Mouse (Mus musculus) hindbrain, embryonic 15.5 days (tissue): ENCODE results near the gene Adgrd1. TPM values are rescaled to one million over a fixed set of nuclear protein-coding genes. Genes with fewer than 3 reads are reported as not detected.

ENCODE experiments used
- ATAC-seq: fragments of 200-750 bp; cut with Nextera tagmentation; 2 replicates; pipeline ENCODE4 v1.8.0; 2017; ENCODE audit warnings: low read depth, moderate number of reproducible peaks, moderate TSS enrichment; ENCODE audit not compliant: low FRiP score
- H3K27ac ChIP-seq: fragments of 300-500 bp; sonication (generic); replicated peaks from 2 replicates; pipeline ENCODE4 v1.5.1; 2015; ENCODE audit warnings: mild to moderate bottlenecking, inconsistent platforms
- H3K27me3 ChIP-seq: fragments of 300-500 bp; sonication (generic); 2 replicates; pipeline ENCODE4 v1.6.1; 2015; ENCODE audit warnings: control low read depth, inconsistent platforms
- H3K36me3 ChIP-seq: fragments of 300-500 bp; sonication (generic); 2 replicates; pipeline ENCODE4 v1.6.1; 2015; ENCODE audit warnings: control low read depth, inconsistent platforms
- H3K4me1 ChIP-seq: fragments of 300-500 bp; sonication (generic); replicated peaks from 2 replicates; pipeline ENCODE4 v1.6.1; 2015; ENCODE audit warnings: control low read depth, inconsistent platforms
- H3K4me2 ChIP-seq: fragments of 300-500 bp; sonication (generic); 2 replicates; pipeline ENCODE4 v1.6.1; 2015; ENCODE audit warnings: moderate library complexity, mild to moderate bottlenecking, inconsistent platforms
- H3K4me3 ChIP-seq: fragments of 300-500 bp; sonication (generic); 2 replicates; pipeline ENCODE4 v1.5.1; 2015; ENCODE audit warnings: mild to moderate bottlenecking, inconsistent platforms
- H3K9ac ChIP-seq: fragments of 300-500 bp; sonication (generic); 2 replicates; pipeline ENCODE4 v1.6.1; 2015; ENCODE audit warnings: inconsistent platforms
- H3K9me3 ChIP-seq: fragments of 300-500 bp; sonication (generic); 2 replicates; pipeline ENCODE4 v1.6.1; 2016; ENCODE audit warnings: control low read depth, inconsistent platforms
- WGBS: fragments of 180-500 bp; shearing (Covaris S2); methylation state at CpG from one replicate; pipeline ENCODE4 v1.1.7; 2015; 5-methylcytosine and 5-hydroxymethylcytosine counted together
- polyA plus RNA-seq: library from polyadenylated mRNA; unstranded; fragments of >200 nt; fragmentation: Nextera tagmentation; extraction: Ambion mirVana; gene quantifications from 2 replicates; pipeline ENCODE4 v1.2.1, GENCODE M21; 2015

The Adgrd1 gene
- polyA plus RNA-seq, 1 experiment from 2014 or later, result 0.18 TPM

DNA sequence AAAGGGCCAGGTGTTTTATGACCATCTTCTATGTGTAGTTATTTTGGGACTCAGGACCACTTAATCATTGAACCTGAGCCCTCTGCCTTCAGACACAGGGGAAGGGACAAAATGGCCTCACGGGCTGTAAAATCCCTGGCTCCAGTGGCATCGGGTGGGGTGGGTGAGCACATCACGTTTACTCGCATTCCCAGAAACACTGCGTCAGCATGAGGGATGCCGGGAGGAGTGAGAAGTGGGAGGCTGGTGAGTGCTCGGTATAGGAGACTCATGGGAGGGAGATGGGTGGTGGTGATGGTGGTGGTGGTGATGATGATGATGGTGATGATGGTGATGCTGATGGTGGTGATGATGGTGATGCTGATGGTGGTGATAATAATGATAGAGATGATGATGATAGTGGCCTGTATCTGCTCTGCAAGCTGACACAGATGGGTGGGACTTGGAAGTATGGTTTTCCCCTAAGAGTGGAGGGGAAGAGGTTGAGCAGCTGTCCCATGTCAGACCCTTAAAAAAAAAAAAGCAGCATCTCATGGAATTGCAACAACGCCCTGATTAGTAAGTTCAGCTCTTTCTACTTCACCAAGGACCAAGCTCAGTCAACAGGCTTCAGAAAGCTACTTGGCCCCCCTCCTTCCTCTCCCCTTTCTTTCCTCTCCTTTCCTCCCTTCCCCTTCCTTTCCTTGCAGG is 29.9 kb upstream of the Adgrd1 start:
- no peak overlapping the region for H3K4me3 ChIP-seq
- no peaks in the 10 kb centered on the region for H3K27me3 ChIP-seq
- no peak for ATAC-seq
- H3K9ac ChIP-seq, result no peak overlapping the region
- peaks cover 23% of the 10 kb centered on the region for H3K4me1 ChIP-seq
- no peak overlapping the region for H3K27ac ChIP-seq
- 91% methylated on average over 8 of the region's 8 CpGs for WGBS
- no peaks in the 10 kb centered on the region for H3K36me3 ChIP-seq
- no peaks in the 10 kb centered on the region for H3K9me3 ChIP-seq
- H3K4me2 ChIP-seq, result no peak overlapping the region

DNA sequence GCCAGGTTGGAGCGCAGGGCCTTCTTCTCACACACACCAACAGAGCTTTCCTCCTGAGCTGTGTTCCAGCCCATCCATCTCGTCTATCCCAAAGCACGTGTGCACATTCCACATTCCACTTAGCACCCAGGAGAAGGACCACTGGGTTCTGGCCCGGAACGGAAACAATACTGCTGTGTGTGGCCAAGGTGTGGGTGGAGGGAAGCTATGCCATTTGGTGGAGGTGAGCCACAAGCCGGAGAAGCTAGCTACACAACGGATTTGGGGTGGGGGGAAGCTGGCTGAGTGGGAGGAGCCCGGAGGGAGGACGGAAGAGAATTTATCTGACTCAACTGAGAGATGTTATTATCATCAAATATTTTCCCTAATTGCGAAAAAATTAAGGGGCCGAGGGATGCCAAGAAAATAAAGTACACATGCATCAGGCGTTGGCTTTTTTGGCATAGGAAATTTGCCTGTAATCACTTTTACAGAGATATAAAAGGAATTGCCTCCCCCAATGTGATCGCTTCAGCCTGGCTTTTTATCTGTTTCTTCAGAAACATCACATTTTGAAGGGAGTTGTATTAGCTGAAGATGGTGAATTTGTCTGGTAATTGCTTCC is 29.2 kb upstream of the Adgrd1 start:
- Histone ChIP-seq H3K4me3 (no peak overlapping the region), H3K9ac (no peak overlapping the region), H3K27me3 (no peaks in the 10 kb centered on the region), H3K27ac (no peak overlapping the region), H3K9me3 (no peaks in the 10 kb centered on the region), H3K4me1 (peaks cover 29% of the 10 kb centered on the region), H3K36me3 (no peaks in the 10 kb centered on the region), H3K4me2 (no peak overlapping the region)
- WGBS, result 79% methylated on average over 13 of the region's 13 CpGs
- no peak for ATAC-seq

DNA sequence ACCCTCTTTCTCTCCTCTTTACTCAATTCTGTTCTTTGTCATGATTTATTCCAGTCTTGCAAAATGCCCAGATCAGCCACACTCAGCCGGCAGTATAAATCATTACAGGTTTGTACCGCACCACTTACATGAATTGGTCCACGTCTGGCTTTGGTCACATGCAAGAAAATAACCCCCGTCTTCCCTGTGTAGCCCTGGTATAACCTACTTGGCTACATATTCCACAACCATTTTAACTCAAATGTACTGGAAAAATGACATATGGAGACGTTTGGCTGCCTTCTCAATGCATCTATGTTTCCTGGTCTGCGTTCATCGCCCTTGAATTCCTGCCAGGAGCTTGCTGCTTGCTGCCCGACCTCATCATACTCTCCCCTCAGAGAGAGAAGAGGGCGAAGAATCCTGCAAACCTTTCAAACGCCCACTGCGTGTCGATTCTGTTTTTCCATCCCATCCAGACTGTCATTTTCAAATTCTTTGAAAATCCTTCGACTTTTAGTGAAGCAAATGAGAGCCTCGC is 24.7 kb upstream of the Adgrd1 start:
- H3K27me3 ChIP-seq, result no peaks in the 10 kb centered on the region
- H3K36me3 ChIP-seq, result no peaks in the 10 kb centered on the region
- peak overlapping the region; percentile 36 for H3K27ac ChIP-seq
- 0 out of 2 replicates have a peak overlapping the region, but pooled peaks have one; percentile 1 for H3K4me2 ChIP-seq
- no peak overlapping the region for H3K4me3 ChIP-seq
- no peaks in the 10 kb centered on the region for H3K9me3 ChIP-seq
- no peak for ATAC-seq
- peaks cover 16% of the 10 kb centered on the region for H3K4me1 ChIP-seq
- WGBS, result 52% methylated on average over 14 of the region's 14 CpGs
- no peak overlapping the region for H3K9ac ChIP-seq

DNA sequence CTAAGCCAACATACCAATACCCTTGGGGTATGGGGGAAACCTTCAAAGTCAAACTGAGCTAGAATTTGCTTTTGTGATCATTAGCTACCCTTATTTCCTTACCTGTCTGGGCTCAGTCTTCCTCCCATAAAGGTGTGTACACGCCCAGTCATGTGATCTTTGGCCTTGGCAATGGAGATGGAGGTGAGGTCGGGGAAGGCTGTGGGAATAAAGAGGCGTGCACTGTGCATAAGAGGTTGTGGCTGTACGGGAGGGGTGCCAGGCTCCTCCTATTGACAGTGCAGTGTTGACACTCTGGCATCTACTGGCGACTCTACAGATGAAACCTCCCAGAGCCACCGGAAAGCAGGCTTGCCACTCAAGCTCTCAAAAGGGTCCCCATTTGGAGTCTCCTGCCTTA is 23.1 kb upstream of the Adgrd1 start:
- peaks cover 16% of the 10 kb centered on the region for H3K4me1 ChIP-seq

DNA sequence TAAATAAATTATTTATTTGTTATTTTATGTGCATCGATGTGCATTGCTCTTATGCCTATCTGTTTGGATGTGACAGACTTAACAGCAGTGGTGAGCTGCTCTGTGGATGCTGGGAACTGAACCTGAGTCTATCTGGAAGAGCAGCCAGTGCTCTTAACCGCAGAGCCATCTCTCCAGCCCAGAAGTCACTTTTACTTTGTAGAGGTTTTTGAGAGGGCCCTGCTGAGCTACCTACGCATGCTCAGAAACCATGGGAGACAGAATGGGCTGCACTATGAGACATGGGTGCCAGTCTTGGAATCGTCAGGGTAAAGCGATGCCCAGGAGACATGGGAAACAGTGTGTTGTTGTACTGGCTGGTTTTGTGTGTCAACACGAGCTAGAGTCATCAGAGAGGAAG is 20.5 kb upstream of the Adgrd1 start:
- Histone ChIP-seq H3K27me3 (no peaks in the 10 kb centered on the region), H3K4me3 (no peak overlapping the region), H3K27ac (no peak overlapping the region), H3K36me3 (no peaks in the 10 kb centered on the region), H3K4me1 (peaks cover 11% of the 10 kb centered on the region), H3K4me2 (no peak overlapping the region), H3K9me3 (no peaks in the 10 kb centered on the region), H3K9ac (no peak overlapping the region)
- 90% methylated on average over 6 of the region's 6 CpGs for whole genome bisulfite sequencing
- no peak for ATAC-seq

More for the DNA sequence above, 23.1 kb upstream of the Adgrd1 start:
- WGBS, result 81% methylated on average over 6 of the region's 6 CpGs
- H3K36me3 ChIP-seq, result no peaks in the 10 kb centered on the region
- H3K9me3 ChIP-seq, result no peaks in the 10 kb centered on the region
- H3K4me2 ChIP-seq, result no peak overlapping the region
- no peak overlapping the region for H3K27ac ChIP-seq
- H3K27me3 ChIP-seq, result no peaks in the 10 kb centered on the region
- no peak overlapping the region for H3K9ac ChIP-seq
- no peak overlapping the region for H3K4me3 ChIP-seq
- ATAC-seq, result no peak

DNA sequence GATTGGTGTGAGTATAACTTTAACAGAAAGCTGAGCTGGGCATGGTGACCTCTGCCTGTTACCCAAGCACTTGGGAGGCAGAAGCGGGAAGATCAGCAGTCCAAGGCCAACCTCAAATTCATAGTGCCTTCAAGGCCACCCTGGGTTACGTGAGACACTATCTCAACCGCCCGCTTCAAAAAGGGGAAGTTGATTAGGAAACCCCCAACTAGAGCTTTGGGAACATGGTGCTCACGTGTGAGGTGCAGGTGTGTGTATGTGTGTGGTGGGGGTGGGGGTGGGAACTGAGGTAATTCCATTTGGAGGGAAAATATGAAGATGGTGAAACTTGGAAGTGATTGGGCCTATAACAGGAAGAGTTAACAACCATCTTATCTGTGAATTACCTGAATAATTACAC is 19.3 kb upstream of the Adgrd1 start:
- Histone ChIP-seq H3K4me3 (no peak overlapping the region), H3K4me2 (no peak overlapping the region), H3K27me3 (no peaks in the 10 kb centered on the region), H3K9me3 (no peaks in the 10 kb centered on the region), H3K9ac (no peak overlapping the region), H3K36me3 (no peaks in the 10 kb centered on the region), H3K27ac (no peak overlapping the region), H3K4me1 (no peaks in the 10 kb centered on the region)
- ATAC-seq, result no peak
- WGBS, result 88% methylated on average over 5 of the region's 5 CpGs

DNA sequence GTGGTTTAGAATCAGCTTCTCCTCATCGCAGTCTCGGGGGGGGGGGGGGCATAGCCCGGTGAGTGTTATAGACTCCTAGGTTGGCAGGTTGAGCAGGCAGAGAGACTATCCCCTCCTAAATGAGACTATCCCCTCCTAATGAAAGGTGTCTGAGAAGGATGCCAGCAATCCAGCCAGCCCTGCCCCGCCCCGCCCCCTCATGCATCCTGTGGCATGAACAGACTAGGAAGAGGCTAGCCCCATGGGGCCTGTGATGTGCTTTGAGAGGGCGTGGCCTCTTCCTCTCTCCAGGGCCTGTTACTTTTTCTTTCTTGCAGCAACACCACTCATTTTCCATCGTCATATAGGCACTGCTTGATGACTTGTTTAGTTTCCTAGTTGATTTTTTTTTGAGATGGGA is 15.0 kb upstream of the Adgrd1 start:
- no peak overlapping the region for H3K4me3 ChIP-seq
- H3K27me3 ChIP-seq, result no peaks in the 10 kb centered on the region
- H3K36me3 ChIP-seq, result no peaks in the 10 kb centered on the region
- no peak overlapping the region for H3K4me2 ChIP-seq
- no peak overlapping the region for H3K27ac ChIP-seq
- H3K9me3 ChIP-seq, result no peaks in the 10 kb centered on the region
- 88% methylated on average over 7 of the region's 7 CpGs for WGBS
- no peaks in the 10 kb centered on the region for H3K4me1 ChIP-seq
- no peak overlapping the region for H3K9ac ChIP-seq
- ATAC-seq, result no peak

DNA sequence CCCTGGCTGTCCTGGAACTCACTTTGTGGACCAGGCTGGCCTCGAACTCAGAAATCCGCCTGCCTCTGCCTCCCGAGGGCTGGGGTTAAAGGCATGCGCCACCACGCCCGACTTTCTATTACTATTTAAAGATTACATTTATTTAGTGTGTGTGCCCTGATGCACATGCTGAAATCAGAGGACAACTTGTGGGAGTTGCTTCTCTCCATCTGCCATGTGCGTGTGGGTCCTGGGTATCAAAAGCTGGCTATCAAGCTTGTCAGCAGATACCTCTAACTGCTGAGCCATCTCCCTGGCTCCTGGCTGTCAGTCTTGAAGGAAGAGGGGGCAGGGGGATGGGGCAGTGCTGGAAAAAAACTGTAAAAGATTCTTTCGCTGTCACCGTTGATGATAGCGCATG is 11.4 kb upstream of the Adgrd1 start:
- Histone ChIP-seq H3K9ac (no peak overlapping the region), H3K36me3 (no peaks in the 10 kb centered on the region), H3K27me3 (no peaks in the 10 kb centered on the region), H3K9me3 (no peaks in the 10 kb centered on the region), H3K4me2 (no peak overlapping the region), H3K27ac (no peak overlapping the region), H3K4me1 (no peaks in the 10 kb centered on the region), H3K4me3 (no peak overlapping the region)
- no peak for ATAC-seq
- 84% methylated on average over 10 of the region's 10 CpGs for WGBS

DNA sequence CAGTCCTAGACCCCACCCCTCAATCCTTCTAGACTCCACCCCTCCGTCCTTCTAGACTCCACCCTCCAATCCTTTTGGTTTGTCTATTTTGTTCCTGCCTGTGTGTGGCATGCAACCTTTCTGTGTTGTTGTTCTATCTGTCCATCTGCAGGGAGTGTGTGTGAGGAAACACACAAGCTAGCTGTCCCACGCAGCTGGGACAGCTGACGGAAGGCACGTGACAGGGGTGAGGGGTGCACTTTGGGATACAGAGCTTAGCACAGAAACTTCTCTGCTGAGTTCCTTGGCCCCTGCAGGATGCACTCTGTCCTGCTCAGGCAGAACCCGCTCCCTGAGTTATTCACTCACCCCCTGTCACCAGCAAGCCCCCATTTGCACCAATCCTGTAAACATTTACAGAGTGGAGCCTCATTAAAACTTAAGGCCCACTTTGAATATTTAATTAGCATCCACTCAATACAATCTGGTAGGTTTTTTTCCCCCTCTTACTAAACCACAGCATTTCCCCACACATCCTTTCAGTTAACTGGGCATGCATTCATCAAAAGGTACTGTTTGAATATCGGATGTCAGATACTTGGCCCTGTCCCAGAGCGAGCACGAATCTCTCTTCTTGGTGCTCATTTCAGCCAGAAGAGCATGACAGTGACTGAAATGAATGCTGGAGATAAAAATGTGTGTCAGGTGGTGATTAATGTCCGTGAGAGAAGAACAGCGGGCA is 4.0 kb upstream of the Adgrd1 start:
- Histone ChIP-seq H3K4me1 (0 out of 2 replicates have a peak, but pooled peaks cover 3% of the 10 kb centered on the region), H3K4me3 (no peak overlapping the region), H3K9ac (no peak overlapping the region), H3K36me3 (no peaks in the 10 kb centered on the region), H3K9me3 (no peaks in the 10 kb centered on the region), H3K4me2 (no peak overlapping the region), H3K27me3 (no peaks in the 10 kb centered on the region), H3K27ac (no peak overlapping the region)
- peak; percentile 34; the same call in 1 of the 2 replicates for ATAC-seq
- WGBS, result 54% methylated on average over 10 of the region's 10 CpGs

DNA sequence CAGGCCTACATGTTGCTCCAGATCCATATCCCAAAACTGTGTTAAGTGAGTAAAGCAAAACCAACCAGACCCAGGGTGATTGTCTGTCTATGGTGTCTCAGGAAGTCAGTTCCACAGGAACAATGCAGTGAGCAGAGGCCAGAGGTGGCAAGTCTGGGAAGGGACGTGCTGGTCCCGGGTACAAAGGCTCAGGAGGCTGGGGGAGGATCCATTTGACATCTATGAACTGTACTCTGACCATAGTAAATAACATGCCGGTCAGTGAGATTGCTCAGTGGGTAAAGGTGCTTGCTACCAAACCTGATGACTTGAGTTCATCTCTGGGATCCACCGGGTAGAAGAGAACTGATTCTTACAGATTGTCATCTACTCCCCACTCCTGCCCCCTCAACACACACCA is 3.4 kb upstream of the Adgrd1 start:
- ATAC-seq, result no peak
- H3K36me3 ChIP-seq, result no peaks in the 10 kb centered on the region
- H3K4me3 ChIP-seq, result no peak overlapping the region
- H3K9ac ChIP-seq, result no peak overlapping the region
- H3K9me3 ChIP-seq, result no peaks in the 10 kb centered on the region
- H3K4me2 ChIP-seq, result no peak overlapping the region
- 67% methylated on average over 4 of the region's 4 CpGs for WGBS
- H3K27me3 ChIP-seq, result no peaks in the 10 kb centered on the region
- H3K27ac ChIP-seq, result no peak overlapping the region
- H3K4me1 ChIP-seq, result 0 out of 2 replicates have a peak, but pooled peaks cover 3% of the 10 kb centered on the region

DNA sequence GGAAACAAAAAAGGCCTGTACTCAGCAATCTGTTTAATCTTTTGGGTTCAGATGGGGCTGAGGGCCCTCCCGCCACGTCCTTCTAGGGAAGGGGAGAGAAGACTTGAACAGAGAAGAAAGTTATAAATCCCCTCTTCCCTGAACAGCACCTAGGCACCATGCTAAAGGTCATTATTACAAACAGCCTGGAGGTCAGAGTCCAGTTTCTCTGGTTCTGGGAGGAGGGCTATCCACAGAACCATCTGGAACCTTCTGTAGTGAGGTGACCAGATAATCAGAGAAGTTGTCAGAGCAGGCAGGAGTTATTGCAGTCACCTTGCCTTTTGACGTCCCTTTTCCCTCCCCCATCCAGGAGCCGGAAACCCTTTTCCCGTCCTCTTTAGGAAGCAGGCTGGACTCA is 2.3 kb upstream of the Adgrd1 start:
- H3K4me1 ChIP-seq, result 0 out of 2 replicates have a peak, but pooled peaks cover 3% of the 10 kb centered on the region

DNA sequence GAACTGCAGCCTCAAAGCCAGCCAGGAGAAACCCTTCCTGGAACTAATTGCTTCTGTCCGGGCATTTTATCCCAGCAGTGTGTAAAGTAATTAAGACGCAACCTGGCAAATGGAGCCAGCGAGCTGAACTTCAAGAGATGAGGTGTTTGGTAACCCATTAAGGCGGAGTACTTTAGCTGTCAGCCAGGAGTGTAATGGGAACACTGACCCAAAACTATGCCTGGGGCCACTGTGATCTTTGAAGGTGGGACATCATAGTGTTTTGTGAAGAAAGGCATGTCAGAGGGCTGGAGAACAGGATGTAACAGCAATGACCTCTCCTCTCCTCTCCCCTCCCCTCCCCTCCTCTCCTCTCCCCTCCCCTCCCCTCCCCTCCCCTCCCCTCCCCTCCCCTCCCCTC is 7.5 kb downstream of the Adgrd1 start:
- Histone ChIP-seq H3K4me2 (no peak overlapping the region), H3K27ac (no peak overlapping the region), H3K27me3 (no peaks in the 10 kb centered on the region), H3K4me3 (no peak overlapping the region), H3K4me1 (no peaks in the 10 kb centered on the region), H3K36me3 (no peaks in the 10 kb centered on the region), H3K9ac (no peak overlapping the region), H3K9me3 (no peaks in the 10 kb centered on the region)
- no peak for ATAC-seq
- 53% methylated on average over 4 of the region's 4 CpGs for WGBS

More for the DNA sequence above, 2.3 kb upstream of the Adgrd1 start:
- H3K9me3 ChIP-seq, result no peaks in the 10 kb centered on the region
- H3K36me3 ChIP-seq, result no peaks in the 10 kb centered on the region
- no peaks in the 10 kb centered on the region for H3K27me3 ChIP-seq
- no peak overlapping the region for H3K4me2 ChIP-seq
- ATAC-seq, result no peak
- 70% methylated on average over 5 of the region's 5 CpGs for WGBS
- H3K4me3 ChIP-seq, result no peak overlapping the region
- H3K9ac ChIP-seq, result no peak overlapping the region
- H3K27ac ChIP-seq, result no peak overlapping the region
